8 mouse cellular contexts compared by ENCODE assay signal in the genomic region with DNA sequence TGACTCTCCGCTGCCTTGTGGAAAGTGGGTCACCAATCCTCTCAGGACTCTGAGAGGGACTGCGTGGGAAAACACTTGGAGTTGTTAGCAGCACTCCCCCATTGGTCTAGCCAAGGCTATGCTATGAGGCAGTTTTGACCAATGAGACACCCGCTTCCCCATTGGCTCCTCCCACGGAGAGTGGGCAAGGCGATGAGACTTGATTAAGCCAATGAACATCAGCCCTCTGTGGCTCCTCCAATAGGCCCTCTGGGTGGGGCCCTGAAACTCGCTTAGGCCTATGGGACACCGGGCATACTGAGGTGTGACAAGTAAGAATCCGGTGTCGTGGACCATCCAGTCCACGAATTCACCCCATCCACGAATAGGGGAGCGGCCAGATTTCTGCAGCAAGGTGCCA. TPM values are rescaled to one million over a fixed set of nuclear protein-coding genes. Genes with fewer than 3 reads are reported as not detected.
DNase-seq lines count a peak whose midpoint lies in the region; ATAC-seq and TF ChIP-seq lines count a peak whose summit lies in the region.

No protein-coding gene starts in this region.

- no peaks in the 10 kb centered on the region for H3K36me3 ChIP-seq in embryonic facial prominence, embryonic 15.5 days
- H3K36me3 ChIP-seq in limb, embryonic 14.5 days (ENCODE audit: control insufficient read depth, insufficient read depth, low read length), result no peaks in the 10 kb centered on the region
- no peaks in the 10 kb centered on the region for H3K36me3 ChIP-seq in neural tube, embryonic 13.5 days

- H3K27ac ChIP-seq in embryonic facial prominence, embryonic 15.5 days (replicated peaks), result no peak overlapping the region
- H3K27ac ChIP-seq in limb, embryonic 14.5 days (replicated peaks; ENCODE audit: low read depth, low read length), result no peak overlapping the region
- no peak overlapping the region for H3K27ac ChIP-seq in neural tube, embryonic 13.5 days (replicated peaks)

- H3K9me3 ChIP-seq in embryonic facial prominence, embryonic 15.5 days (replicated peaks), result no peaks in the 10 kb centered on the region
- H3K9me3 ChIP-seq in limb, embryonic 14.5 days (ENCODE audit: control insufficient read depth, low read length), result no peaks in the 10 kb centered on the region
- no peaks in the 10 kb centered on the region for H3K9me3 ChIP-seq in neural tube, embryonic 13.5 days

- TF ChIP-seq POLR2A in limb, embryonic 14.5 days (IDR thresholded peaks at IDR 0.05; ENCODE audit: borderline replicate concordance, extremely low read depth, insufficient read depth, insufficient read length), result no peak

- peak; percentile 45 for ATAC-seq in embryonic facial prominence, embryonic 15.5 days (ENCODE audit: insufficient number of reproducible peaks, low FRiP score, low TSS enrichment, low read depth)
- no peak for ATAC-seq in limb, embryonic 14.5 days (ENCODE audit: low FRiP score, low read depth)
- peak; percentile 60 for ATAC-seq in neural tube, embryonic 13.5 days (ENCODE audit: low read depth)

- peak overlapping the region; percentile 16; the same call in 1 of the 2 replicates for H3K4me3 ChIP-seq in embryonic facial prominence, embryonic 15.5 days (replicated peaks)
- H3K4me3 ChIP-seq in limb, embryonic 14.5 days (replicated peaks; ENCODE audit: low read length), result 0 out of 2 replicates have a peak overlapping the region, but pooled peaks have one; percentile 2
- peak overlapping the region; percentile 16; the same call in 1 of the 2 replicates for H3K4me3 ChIP-seq in neural tube, embryonic 13.5 days

- DNase-seq in B cell, adult 2 months, result peak; percentile 29 to 49
- peak; percentile 96 for DNase-seq in R1 (ENCODE audit: low read depth, low spot score)
- peak; percentile 39 for DNase-seq in kidney, adult 11 months
- no peak for DNase-seq in limb, embryonic 14.5 days (ENCODE audit: low spot score)
- no peak for DNase-seq in gastrocnemius, postnatal 10 days
- DNase-seq in heart, adult 11 months, result no peak

- H3K27me3 ChIP-seq in embryonic facial prominence, embryonic 15.5 days, result peaks cover 38% of the 10 kb centered on the region
- peaks cover 37% of the 10 kb centered on the region for H3K27me3 ChIP-seq in limb, embryonic 14.5 days (ENCODE audit: control insufficient read depth, insufficient read depth, low read length)
- peaks cover 57% of the 10 kb centered on the region for H3K27me3 ChIP-seq in neural tube, embryonic 13.5 days

- H3K9ac ChIP-seq in embryonic facial prominence, embryonic 15.5 days, result no peak overlapping the region
- no peak overlapping the region for H3K9ac ChIP-seq in limb, embryonic 14.5 days (ENCODE audit: low read depth, low read length, severe bottlenecking)
- peak overlapping the region; percentile 14; the same call in 1 of the 2 replicates for H3K9ac ChIP-seq in neural tube, embryonic 13.5 days

- peaks cover 12% of the 10 kb centered on the region; the same call in 1 of the 2 replicates for H3K4me1 ChIP-seq in embryonic facial prominence, embryonic 15.5 days
- H3K4me1 ChIP-seq in limb, embryonic 14.5 days (ENCODE audit: control insufficient read depth, insufficient read depth, low read length), result 0 out of 2 replicates have a peak, but pooled peaks cover 4% of the 10 kb centered on the region
- peaks cover 44% of the 10 kb centered on the region for H3K4me1 ChIP-seq in neural tube, embryonic 13.5 days (replicated peaks)

- peak overlapping the region; percentile 43 for H3K4me2 ChIP-seq in embryonic facial prominence, embryonic 15.5 days (replicated peaks)
- 0 out of 2 replicates have a peak overlapping the region, but pooled peaks have one; percentile 32 for H3K4me2 ChIP-seq in limb, embryonic 14.5 days (replicated peaks; ENCODE audit: low read depth, low read length, severe bottlenecking)
- H3K4me2 ChIP-seq in neural tube, embryonic 13.5 days, result peak overlapping the region; percentile 45

- WGBS in embryonic facial prominence, embryonic 15.5 days, result 16% methylated on average over 12 of the region's 12 CpGs
- 7% methylated on average over 12 of the region's 12 CpGs for WGBS in limb, embryonic 14.5 days
- 14% methylated on average over 12 of the region's 12 CpGs for WGBS in neural tube, embryonic 13.5 days

RNA-seq across cellular contexts. Expression of a gene that starts 36.3 kb away (rescaled TPM):
- polyA plus RNA-seq in embryonic facial prominence, embryonic 15.5 days (2015; fragmentation: Nextera tagmentation; extraction: Ambion mirVana), result 0.53 and 0.60 TPM in 2 replicates
- polyA plus RNA-seq in limb, embryonic 14.5 days (2012; rRNA removed), result 0.04 and 0.05 TPM in 2 replicates
- polyA plus RNA-seq in limb, embryonic 14.5 days (2014; fragmentation: Nextera tagmentation; extraction: Ambion mirVana), result 0.04 TPM in 2 replicates
- 0.08 and 0.12 TPM in 2 replicates for polyA plus RNA-seq in neural tube, embryonic 13.5 days (2015; fragmentation: Nextera tagmentation; extraction: Ambion mirVana)
- total RNA-seq in gastrocnemius, postnatal 10 days (2021), result under 1 TPM; 0.28 to 0.34 TPM

Comparison
In these comparisons a context has a peak if more than half of its experiments do, and no peak if none do; other contexts are left out.
1. DNase-seq: peak in B cell, adult 2 months (2 of 2), R1 (single experiment) and kidney, adult 11 months (single experiment); none in limb, embryonic 14.5 days (single experiment), gastrocnemius, postnatal 10 days (single experiment) and heart, adult 11 months (single experiment).
2. Peak in every context shown above with its lines, with median percentiles within 50 percentile points of each other: H3K4me2 ChIP-seq and H3K4me3 ChIP-seq.